Mouse (Mus musculus) liver, embryonic 14.5 days (tissue): ENCODE data around the gene Nfkbie.

Experiments
- CTCF ChIP-seq: IDR thresholded peaks from 2 replicates; pipeline ENCODE4 v1.5.1; 2016; ENCODE audit warnings: antibody characterized with exemption, low read depth, control low read depth
- EP300 ChIP-seq: IDR thresholded peaks from 2 replicates; pipeline ENCODE4 v1.6.1; 2016; ENCODE audit warnings: antibody characterized with exemption, low read depth

GRCm38 (mm10) chr17:45546941-45547340 is 8.6 kb upstream of the Nfkbie start:
- TF ChIP-seq CTCF, result no peak
- no peak for TF ChIP-seq EP300
